ENCODE assay signal across 8 mouse cellular contexts in the genomic region with DNA sequence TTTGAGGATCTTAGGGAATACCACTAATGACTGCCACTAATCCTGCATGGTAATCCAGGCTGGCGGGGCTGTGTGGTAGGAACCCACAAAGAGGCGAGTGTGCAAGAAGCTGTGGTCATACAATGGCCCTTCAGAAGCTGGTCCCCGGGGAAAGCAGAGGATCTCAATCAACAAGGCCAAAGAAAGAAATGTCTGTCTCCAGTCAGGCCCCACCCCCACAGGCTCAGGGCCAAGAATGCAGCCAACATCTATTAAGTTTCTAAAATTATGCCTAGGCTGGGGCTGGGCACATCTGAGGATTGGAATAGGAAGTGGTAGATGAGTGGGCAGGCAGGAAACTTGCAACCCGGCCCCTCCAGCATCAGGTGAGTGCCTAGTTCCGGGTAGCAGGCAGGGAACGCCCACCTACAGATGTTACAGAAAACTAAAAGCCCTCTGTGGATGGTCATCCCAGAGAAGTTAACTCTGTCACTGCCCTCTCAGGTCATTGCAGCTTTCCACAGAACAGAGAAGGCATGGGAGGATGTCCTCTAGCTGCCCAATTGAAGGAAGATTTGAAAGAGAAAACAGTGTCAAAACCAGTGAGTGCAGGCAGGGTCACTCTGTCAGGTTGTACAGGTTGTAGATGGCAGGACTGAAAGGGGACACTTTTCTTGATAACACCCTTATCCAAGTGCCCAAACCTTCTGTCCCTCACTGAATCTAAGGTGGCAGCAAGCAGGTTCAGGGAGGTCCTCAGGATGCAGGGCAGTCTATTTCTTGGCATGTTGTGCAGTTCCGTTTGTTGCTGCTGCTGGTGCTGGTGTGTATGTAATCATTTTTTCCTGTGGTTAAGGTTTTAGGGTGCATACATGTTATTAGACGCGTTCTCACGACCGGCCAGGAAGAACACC. TPM values are rescaled to one million over a fixed set of nuclear protein-coding genes. Genes with fewer than 3 reads are reported as not detected.
DNase-seq lines count a peak whose midpoint lies in the region; ATAC-seq and TF ChIP-seq lines count a peak whose summit lies in the region.

No protein-coding gene starts in this region.

- H3K36me3 ChIP-seq in heart, embryonic 10.5 days: no peaks in the 10 kb centered on the region
- H3K36me3 ChIP-seq in kidney, embryonic 15.5 days: no peaks in the 10 kb centered on the region
- no peaks in the 10 kb centered on the region for H3K36me3 ChIP-seq in limb, embryonic 14.5 days (ENCODE audit: control insufficient read depth, insufficient read depth, low read length)
- H3K36me3 ChIP-seq in neural tube, embryonic 13.5 days: no peaks in the 10 kb centered on the region

- H3K4me1 ChIP-seq in heart, embryonic 10.5 days: peaks cover 38% of the 10 kb centered on the region
- H3K4me1 ChIP-seq in kidney, embryonic 15.5 days: peaks cover 40% of the 10 kb centered on the region
- H3K4me1 ChIP-seq in limb, embryonic 14.5 days (ENCODE audit: control insufficient read depth, insufficient read depth, low read length): peaks cover 25% of the 10 kb centered on the region
- H3K4me1 ChIP-seq in neural tube, embryonic 13.5 days (replicated peaks): peaks cover 28% of the 10 kb centered on the region

- H3K27me3 ChIP-seq in heart, embryonic 10.5 days (ENCODE audit: insufficient read depth, poor library complexity, severe bottlenecking): no peaks in the 10 kb centered on the region
- no peaks in the 10 kb centered on the region for H3K27me3 ChIP-seq in kidney, embryonic 15.5 days
- no peaks in the 10 kb centered on the region for H3K27me3 ChIP-seq in limb, embryonic 14.5 days (ENCODE audit: control insufficient read depth, insufficient read depth, low read length)
- no peaks in the 10 kb centered on the region for H3K27me3 ChIP-seq in neural tube, embryonic 13.5 days

- no peaks in the 10 kb centered on the region for H3K9me3 ChIP-seq in heart, embryonic 10.5 days
- no peaks in the 10 kb centered on the region for H3K9me3 ChIP-seq in kidney, embryonic 15.5 days (replicated peaks)
- no peaks in the 10 kb centered on the region for H3K9me3 ChIP-seq in limb, embryonic 14.5 days (ENCODE audit: control insufficient read depth, low read length)
- no peaks in the 10 kb centered on the region for H3K9me3 ChIP-seq in neural tube, embryonic 13.5 days

- TF ChIP-seq POLR2A in limb, embryonic 14.5 days (IDR thresholded peaks at IDR 0.05; ENCODE audit: borderline replicate concordance, extremely low read depth, insufficient read depth, insufficient read length): no peak

- H3K9ac ChIP-seq in kidney, embryonic 15.5 days: no peak overlapping the region
- H3K9ac ChIP-seq in limb, embryonic 14.5 days (ENCODE audit: low read depth, low read length, severe bottlenecking): no peak overlapping the region
- no peak overlapping the region for H3K9ac ChIP-seq in neural tube, embryonic 13.5 days

- peak; percentile 52 for ATAC-seq in erythroid progenitor cell, adult 5-6 weeks (replicated peaks; ENCODE audit: low FRiP score, poor library complexity, severe bottlenecking)
- no peak for ATAC-seq in kidney, embryonic 15.5 days (replicated peaks; ENCODE audit: low FRiP score)
- ATAC-seq in limb, embryonic 14.5 days (ENCODE audit: low FRiP score, low read depth): peak; percentile 30; the same call in 1 of the 2 replicates
- ATAC-seq in neural tube, embryonic 13.5 days (ENCODE audit: low read depth): 0 out of 2 replicates have a peak, but pooled peaks have one; percentile 26

- DNase-seq in 3T3-L1 (ENCODE audit: low read depth, low spot score) (peak; percentile 84), adipocyte (ENCODE audit: low spot score) (peak; percentile 80)
- DNase-seq in heart, embryonic 10.5 days (ENCODE audit: low spot score): peak; percentile 82
- peak; percentile 76 for DNase-seq in limb, embryonic 14.5 days (ENCODE audit: low spot score)
- DNase-seq in thymus, postnatal 14 days: peak; percentile 41

- peak overlapping the region; percentile 64 for H3K27ac ChIP-seq in heart, embryonic 10.5 days
- H3K27ac ChIP-seq in kidney, embryonic 15.5 days: 0 out of 2 replicates have a peak overlapping the region, but pooled peaks have one; percentile 10
- peak overlapping the region; percentile 13; the same call in 1 of the 2 replicates for H3K27ac ChIP-seq in limb, embryonic 14.5 days (replicated peaks; ENCODE audit: low read depth, low read length)
- H3K27ac ChIP-seq in neural tube, embryonic 13.5 days (replicated peaks): peak overlapping the region; percentile 28; the same call in 1 of the 2 replicates

- peak overlapping the region; percentile 18; the same call in 1 of the 2 replicates for H3K4me3 ChIP-seq in heart, embryonic 10.5 days
- no peak overlapping the region for H3K4me3 ChIP-seq in kidney, embryonic 15.5 days (replicated peaks)
- H3K4me3 ChIP-seq in limb, embryonic 14.5 days (replicated peaks; ENCODE audit: low read length): no peak overlapping the region
- no peak overlapping the region for H3K4me3 ChIP-seq in neural tube, embryonic 13.5 days

- H3K4me2 ChIP-seq in kidney, embryonic 15.5 days: no peak overlapping the region
- no peak overlapping the region for H3K4me2 ChIP-seq in limb, embryonic 14.5 days (replicated peaks; ENCODE audit: low read depth, low read length, severe bottlenecking)
- no peak overlapping the region for H3K4me2 ChIP-seq in neural tube, embryonic 13.5 days

- WGBS in heart, embryonic 10.5 days: 58% methylated on average over 11 of the region's 11 CpGs
- 70% methylated on average over 11 of the region's 11 CpGs for WGBS in kidney, embryonic 15.5 days
- 57% methylated on average over 11 of the region's 11 CpGs for WGBS in limb, embryonic 14.5 days
- WGBS in neural tube, embryonic 13.5 days: 69% methylated on average over 11 of the region's 11 CpGs

RNA-seq across cellular contexts. Expression of a gene that starts 47.9 kb away (rescaled TPM):
- total RNA-seq in erythroid progenitor cell, adult 5-6 weeks (2015; ENCODE audit: low replicate concordance): 6.5 and 7.1 TPM in 2 replicates
- total RNA-seq in erythroid progenitor cell, adult 5-6 weeks (2017; ENCODE audit: low replicate concordance): 7.1 and 13.2 TPM in 2 replicates
- polyA plus RNA-seq in heart, embryonic 10.5 days (2016; fragmentation: Nextera tagmentation; extraction: Ambion mirVana): 37.2 and 38.3 TPM in 2 replicates
- 37.7 and 40.6 TPM in 2 replicates for polyA plus RNA-seq in kidney, embryonic 15.5 days (2015; fragmentation: Nextera tagmentation; extraction: Ambion mirVana)
- 59.0 and 59.7 TPM in 2 replicates for polyA plus RNA-seq in limb, embryonic 14.5 days (2012; rRNA removed)
- 45.2 and 46.9 TPM in 2 replicates for polyA plus RNA-seq in limb, embryonic 14.5 days (2014; fragmentation: Nextera tagmentation; extraction: Ambion mirVana)
- polyA plus RNA-seq in neural tube, embryonic 13.5 days (2015; fragmentation: Nextera tagmentation; extraction: Ambion mirVana): 123 and 124 TPM in 2 replicates

RNA-seq across cellular contexts. Expression of a gene that starts 53.1 kb away (rescaled TPM):
- total RNA-seq in erythroid progenitor cell, adult 5-6 weeks (2015; ENCODE audit: low replicate concordance): 20.9 and 22.2 TPM in 2 replicates
- 10.0 and 13.1 TPM in 2 replicates for total RNA-seq in erythroid progenitor cell, adult 5-6 weeks (2017; ENCODE audit: low replicate concordance)
- polyA plus RNA-seq in heart, embryonic 10.5 days (2016; fragmentation: Nextera tagmentation; extraction: Ambion mirVana): 60.8 and 68.7 TPM in 2 replicates
- 122 and 123 TPM in 2 replicates for polyA plus RNA-seq in kidney, embryonic 15.5 days (2015; fragmentation: Nextera tagmentation; extraction: Ambion mirVana)
- polyA plus RNA-seq in limb, embryonic 14.5 days (2012; rRNA removed): 79.8 and 105 TPM in 2 replicates
- 103 and 109 TPM in 2 replicates for polyA plus RNA-seq in limb, embryonic 14.5 days (2014; fragmentation: Nextera tagmentation; extraction: Ambion mirVana)
- 41.2 and 41.5 TPM in 2 replicates for polyA plus RNA-seq in neural tube, embryonic 13.5 days (2015; fragmentation: Nextera tagmentation; extraction: Ambion mirVana)

Comparison
In these comparisons a context has a peak if more than half of its experiments do, and no peak if none do; other contexts are left out.
1. H3K27ac ChIP-seq: peak in every context shown above with its lines; median percentile 64 in heart, embryonic 10.5 days; 28 in neural tube, embryonic 13.5 days; 13 in limb, embryonic 14.5 days; 10 in kidney, embryonic 15.5 days.